Mouse (Mus musculus): Measurements from ENCODE around the gene Dgcr8.

GRCm38 (mm10) chr16:18288166-18288565, 880 bp downstream of the Dgcr8 start:
- TF ChIP-seq POLR2A (IDR thresholded peaks at IDR 0.05; ENCODE audit: low read depth, low read length), result no peak
- TF ChIP-seq CTCF (IDR thresholded peaks at IDR 0.05; ENCODE audit: extremely low read depth, insufficient read depth, insufficient read length, insufficient replicate concordance), result no peak
